Mouse (Mus musculus) thymus, postnatal 14 days (tissue): ENCODE data around the gene Tmem88b.

Experiments used
- DNase-seq: peaks from one replicate; pipeline ENCODE4 v3.0.0; 2021

Tmem88b gene

GRCm38 (mm10) chr4:155788300-155788699, 2.6 kb upstream of the Tmem88b start:
- DNase-seq: no peak

GRCm38 (mm10) chr4:155785246-155785645, 428 bp downstream of the Tmem88b start:
- no peak for DNase-seq

- peak; percentile 72 for DNase-seq
These were observed 1.5 kb downstream of the Tmem88b start for GRCm38 (mm10) chr4:155784081-155784701.

- DNase-seq: no peak
These were observed 2.1 kb downstream of the Tmem88b start for GRCm38 (mm10) chr4:155783486-155784080.

GRCm38 (mm10) chr4:155780895-155781294, 4.8 kb downstream of the Tmem88b start:
- no peak for DNase-seq

- DNase-seq: no peak
These were observed 6.2 kb downstream of the Tmem88b start for GRCm38 (mm10) chr4:155779498-155779897.

- no peak for DNase-seq
These were observed 7.9 kb downstream of the Tmem88b start for GRCm38 (mm10) chr4:155777816-155778215.

- DNase-seq: no peak
These were observed 8.9 kb downstream of the Tmem88b start for GRCm38 (mm10) chr4:155776704-155777335.

GRCm38 (mm10) chr4:155775855-155776254, 9.8 kb downstream of the Tmem88b start:
- DNase-seq: no peak

- DNase-seq: no peak
These were observed 10.5 kb downstream of the Tmem88b start for GRCm38 (mm10) chr4:155774971-155775740.

GRCm38 (mm10) chr4:155774280-155774754, 11.4 kb downstream of the Tmem88b start, which contains the start of gene Vwa1:
TSS of gene Vwa1 (minus strand) at chr4:155774698.
- peak; percentile 91 for DNase-seq

GRCm38 (mm10) chr4:155773335-155774078, 12.2 kb downstream of the Tmem88b start:
- DNase-seq: no peak

- no peak for DNase-seq
These were observed 12.9 kb downstream of the Tmem88b start for GRCm38 (mm10) chr4:155772786-155773185.

- no peak for DNase-seq
These were observed 14.0 kb downstream of the Tmem88b start for GRCm38 (mm10) chr4:155771706-155772105.

- DNase-seq: no peak
These were observed 15.0 kb downstream of the Tmem88b start for GRCm38 (mm10) chr4:155770626-155771025.

- DNase-seq: peak; percentile 85
These were observed 15.7 kb downstream of the Tmem88b start for GRCm38 (mm10) chr4:155769880-155770512.

GRCm38 (mm10) chr4:155769496-155769879, 16.2 kb downstream of the Tmem88b start:
- no peak for DNase-seq

- DNase-seq: no peak
These were observed 23.3 kb downstream of the Tmem88b start for GRCm38 (mm10) chr4:155762357-155762756.

GRCm38 (mm10) chr4:155761356-155762099, 24.1 kb downstream of the Tmem88b start:
- peak; percentile 18 for DNase-seq

- DNase-seq: peak; percentile 96
These were observed 24.9 kb downstream of the Tmem88b start, which contains the start of gene Atad3a for GRCm38 (mm10) chr4:155760613-155761355. TSS of gene Atad3a (minus strand) at chr4:155761093.
